Mouse (Mus musculus) kidney, adult 2 months (tissue): ENCODE measurements around the gene Kdm5b.

Experiments used
- CTCF ChIP-seq: fragments of 200-500 bp; conservative IDR thresholded peaks from 2 replicates; pipeline ENCODE4 v1.5.1; 2011; ENCODE audit warnings: low read depth, mild to moderate bottlenecking, control low read depth, low read length, moderate library complexity, mixed read lengths; ENCODE audit not compliant: insufficient read depth, insufficient read length
- POLR2A ChIP-seq: fragments of 200-500 bp; IDR thresholded peaks from one replicate; pipeline ENCODE4 v1.6.1; 2011; ENCODE audit warnings: low read depth, low read length, control low read depth

DNA sequence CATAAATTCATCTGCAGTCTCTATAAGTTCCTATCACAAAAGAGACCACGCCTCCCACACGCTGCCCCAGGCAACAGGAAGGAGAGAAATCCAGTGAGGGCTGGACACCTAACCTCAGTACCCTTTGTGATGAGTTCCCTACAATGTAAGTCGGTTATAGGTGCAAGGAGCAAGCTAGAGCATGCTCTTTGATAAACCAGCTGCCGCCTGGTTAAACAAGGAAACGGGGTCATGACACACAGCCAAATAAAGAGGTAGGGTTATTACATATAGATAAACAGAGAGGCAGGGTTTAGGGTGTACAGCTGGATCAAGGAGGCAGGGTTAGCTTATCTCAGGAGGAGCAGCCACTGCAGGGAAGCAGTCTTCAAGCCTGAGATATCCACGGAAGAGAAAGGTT is 33.2 kb upstream of the Kdm5b start:
- TF ChIP-seq CTCF (no peak), POLR2A (no peak)
